Mouse (Mus musculus) mesoderm, embryonic 11.5 days (tissue): Measurements from ENCODE around the gene Cd200r2.
"Not testable (repeated sequence)": the region's sequence is repeated elsewhere in the genome, so short reads cannot be mapped to it uniquely, and the experiment has no call there.

Experiments
- DNase-seq: peaks from one replicate; pipeline ENCODE4 v3.0.0-alpha.2; 2012; ENCODE audit warnings: low read depth, low spot score

The Cd200r2 gene

GRCm38 (mm10) chr16:44866797-44867196 lies at the start of gene Cd200r2:
TSS of gene Cd200r2 (plus strand) at chr16:44867097.
- DNase-seq: no peak

- no peak for DNase-seq
Measured at GRCm38 (mm10) chr16:44818010-44818409, 48.9 kb upstream of the Cd200r2 start.

GRCm38 (mm10) chr16:44820545-44820944 lies 46.4 kb upstream of the Cd200r2 start:
- DNase-seq: no peak

GRCm38 (mm10) chr16:44832286-44832685 lies 34.6 kb upstream of the Cd200r2 start:
- DNase-seq: no peak

- not testable (repeated sequence) for DNase-seq
Measured at GRCm38 (mm10) chr16:44833189-44833588, 33.7 kb upstream of the Cd200r2 start.

- no peak for DNase-seq
Measured at GRCm38 (mm10) chr16:44875178-44875577, 8.3 kb downstream of the Cd200r2 start.

- DNase-seq: no peak
Measured at GRCm38 (mm10) chr16:44876625-44877024, 9.7 kb downstream of the Cd200r2 start.

GRCm38 (mm10) chr16:44877595-44877994 lies 10.7 kb downstream of the Cd200r2 start:
- no peak for DNase-seq

GRCm38 (mm10) chr16:44890814-44891213 lies 23.9 kb downstream of the Cd200r2 start:
- DNase-seq: peak; percentile 3

- DNase-seq: no peak
Measured at GRCm38 (mm10) chr16:44932016-44932415, 65.1 kb downstream of the Cd200r2 start.

GRCm38 (mm10) chr16:44943468-44943867 lies 76.6 kb downstream of the Cd200r2 start, which contains the start of gene Cd200r3:
TSS of gene Cd200r3 (plus strand) at chr16:44943678.
- DNase-seq: no peak

- DNase-seq: no peak
Measured at GRCm38 (mm10) chr16:44951360-44952114, 84.6 kb downstream of the Cd200r2 start.

GRCm38 (mm10) chr16:44962296-44962695 lies 95.4 kb downstream of the Cd200r2 start:
- no peak for DNase-seq

- no peak for DNase-seq
Measured at GRCm38 (mm10) chr16:44962777-44963176, 95.9 kb downstream of the Cd200r2 start.

- DNase-seq: no peak
Measured at GRCm38 (mm10) chr16:44964526-44965374, 97.9 kb downstream of the Cd200r2 start.

GRCm38 (mm10) chr16:44965428-44965827 lies 98.5 kb downstream of the Cd200r2 start:
- no peak for DNase-seq
